Mouse (Mus musculus) spleen, adult 2 months (tissue): ENCODE measurements at regions not wholly inside any gene's neighbourhood (a gene's known extent, or its start where the extent isn't known, plus 50 kb on each side); places are given as distances from the start of the nearest gene placed in this dataset.

Experiments
- CTCF ChIP-seq: fragments of 200-500 bp; IDR thresholded peaks from 2 replicates; pipeline ENCODE4 v1.5.1; 2011; ENCODE audit warnings: mild to moderate bottlenecking, inconsistent platforms; ENCODE audit not compliant: insufficient read depth, insufficient read length, insufficient replicate concordance; ENCODE audit errors: extremely low read depth
- POLR2A ChIP-seq: fragments of 200-500 bp; IDR thresholded peaks from 2 replicates; pipeline ENCODE4 v1.6.1; 2011; ENCODE audit warnings: low read depth, low read length, inconsistent platforms

DNA sequence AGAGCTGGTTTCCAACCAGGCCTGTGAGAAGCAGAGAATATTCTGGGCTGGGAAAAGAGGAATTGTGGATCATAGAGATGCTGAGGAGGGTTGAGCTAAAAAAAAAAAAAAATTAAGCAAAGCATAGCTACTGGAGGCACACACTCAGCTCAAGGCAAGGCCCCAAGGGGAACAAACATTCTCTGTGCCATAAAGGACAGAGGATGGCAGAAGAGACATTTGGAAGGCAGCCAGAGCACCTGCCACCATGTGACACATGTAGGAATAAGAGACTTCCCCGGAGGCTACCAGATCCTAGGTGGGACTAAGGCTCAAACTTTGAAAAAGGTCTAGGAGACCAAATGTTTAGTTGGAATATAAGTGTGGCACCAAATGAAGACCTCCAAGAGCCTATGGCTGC, 96.4 kb upstream of the Gm26657 start:
- TF ChIP-seq CTCF = no peak
- no peak for TF ChIP-seq POLR2A
